Mouse (Mus musculus) naive thymus-derived CD4-positive, alpha-beta T cell, adult 5 months (primary cell): Measurements from ENCODE around the gene Vmn1r167. TPM values are rescaled to one million over a fixed set of nuclear protein-coding genes. Genes with fewer than 3 reads are reported as not detected.

Experiments
- polyA plus RNA-seq: library from polyadenylated mRNA; unstranded; fragments of 100-300 nt; shearing (Covaris generic); gene quantifications from one replicate; pipeline ENCODE4 v1.2.1, GENCODE M21; 2017

The Vmn1r167 gene
- not detected for polyA plus RNA-seq

DNA sequence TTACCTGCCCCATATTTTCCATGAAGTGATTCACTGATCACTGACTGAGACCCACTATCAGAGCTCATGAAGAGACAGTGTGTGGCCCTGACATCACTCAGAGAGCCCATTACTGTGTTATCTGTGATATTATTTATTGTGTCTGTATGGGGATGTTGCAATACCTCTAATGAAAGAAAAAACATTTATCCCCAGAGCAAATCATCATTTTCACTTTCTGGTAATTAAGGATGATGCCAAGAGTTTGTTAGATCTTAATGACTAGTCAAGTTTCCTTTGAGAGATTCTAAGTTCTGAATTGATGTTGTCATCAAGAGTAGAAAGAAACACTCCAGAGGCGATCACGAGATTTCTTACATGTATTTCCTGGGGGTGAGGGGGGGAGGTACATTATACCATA is at the start of gene Vmn1r167:
Gene Vmn1r167 (minus strand): TSS at position 101 of the 400 bp plus-strand sequence.

DNA sequence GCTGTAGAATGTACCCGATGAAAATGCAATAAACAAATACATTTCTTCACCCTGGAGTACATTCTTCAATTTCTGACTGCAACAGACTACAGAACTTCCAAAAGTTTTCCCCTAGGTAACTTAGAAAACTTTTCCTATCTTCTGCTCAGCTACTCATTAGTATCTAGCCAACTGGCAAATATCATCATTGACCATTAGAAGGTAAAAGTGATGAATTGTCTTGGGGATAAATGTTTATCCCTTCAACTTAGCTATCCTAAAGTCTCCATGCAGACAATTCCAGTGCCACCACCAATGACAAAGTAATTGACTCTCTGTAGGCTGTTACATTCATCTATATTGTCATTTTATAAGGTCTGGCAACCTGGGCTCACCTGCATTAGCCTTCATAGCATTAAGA is 32.4 kb upstream of the Vmn1r167 start, which contains the start of gene Vmn1r168:
Gene Vmn1r168 (plus strand): TSS at position 301 of the 400 bp plus-strand sequence.

Other genes with a start within 250 kb of the Vmn1r167 start
- gene Gm6902, start 228.3 kb downstream of the Vmn1r167 start, polyA plus RNA-seq, result not detected
- gene Nlrp4e, start 206.0 kb downstream of the Vmn1r167 start, polyA plus RNA-seq, result 0.15 TPM
- not detected for gene Nlrp5, start 121.3 kb downstream of the Vmn1r167 start, polyA plus RNA-seq
- 0.07 TPM for gene Vmn1r168, start 32.5 kb upstream of the Vmn1r167 start, polyA plus RNA-seq
- gene Vmn1r169, start 68.3 kb upstream of the Vmn1r167 start, polyA plus RNA-seq, result not detected
- not detected for gene Vmn1r170, start 99.0 kb upstream of the Vmn1r167 start, polyA plus RNA-seq
- not detected for gene Vmn1r171, start 123.5 kb upstream of the Vmn1r167 start, polyA plus RNA-seq
- gene Vmn1r172, start 151.1 kb upstream of the Vmn1r167 start, polyA plus RNA-seq, result not detected
- gene Vmn1r173, start 193.5 kb upstream of the Vmn1r167 start, polyA plus RNA-seq, result not detected
- 0.05 TPM for gene Vmn1r174, start 245.1 kb upstream of the Vmn1r167 start, polyA plus RNA-seq